Mouse (Mus musculus) stomach, embryonic 14.5 days (tissue): Measurements from ENCODE around the gene Cdk6. TPM values are rescaled to one million over a fixed set of nuclear protein-coding genes. Genes with fewer than 3 reads are reported as not detected.

Experiments used
- ATAC-seq: fragments of 200-750 bp; cut with Nextera tagmentation; 2 replicates; pipeline ENCODE4 v1.8.0; 2017; ENCODE audit warnings: low read depth, moderate TSS enrichment; ENCODE audit not compliant: insufficient number of reproducible peaks, insufficient read depth, low FRiP score
- H3K27ac ChIP-seq: fragments of 300-500 bp; sonication (generic); 2 replicates; pipeline ENCODE4 v1.5.1; 2014; ENCODE audit warnings: mild to moderate bottlenecking, low read length, moderate library complexity, mixed read lengths
- H3K27me3 ChIP-seq: fragments of 300-500 bp; sonication (generic); 2 replicates; pipeline ENCODE4 v1.6.1; 2014; ENCODE audit warnings: low read length, control low read depth, mixed read lengths; ENCODE audit not compliant: control insufficient read depth, insufficient read depth
- H3K36me3 ChIP-seq: fragments of 300-500 bp; sonication (generic); 2 replicates; pipeline ENCODE4 v1.6.1; 2014; ENCODE audit warnings: mild to moderate bottlenecking, control low read depth, low read length, moderate library complexity, mixed read lengths; ENCODE audit not compliant: control insufficient read depth, insufficient read depth
- H3K4me1 ChIP-seq: fragments of 300-500 bp; sonication (generic); 2 replicates; pipeline ENCODE4 v1.6.1; 2014; ENCODE audit warnings: low read length, control low read depth, mixed read lengths; ENCODE audit not compliant: control insufficient read depth, insufficient read depth
- H3K4me2 ChIP-seq: fragments of 300-500 bp; sonication (generic); replicated peaks from 2 replicates; pipeline ENCODE4 v1.6.1; 2014; ENCODE audit warnings: low read depth, low read length, control low read depth
- H3K4me3 ChIP-seq: fragments of 300-500 bp; sonication (generic); 2 replicates; pipeline ENCODE4 v1.5.1; 2014; ENCODE audit warnings: low read depth, low read length, control low read depth
- H3K9ac ChIP-seq: fragments of 300-500 bp; sonication (generic); replicated peaks from 2 replicates; pipeline ENCODE4 v1.6.1; 2014; ENCODE audit warnings: low read depth, mild to moderate bottlenecking, control low read depth, low read length, moderate library complexity, mixed read lengths
- H3K9me3 ChIP-seq: fragments of 300-500 bp; sonication (generic); 2 replicates; pipeline ENCODE4 v1.6.1; 2016; ENCODE audit warnings: low read depth, low read length, control low read depth; ENCODE audit not compliant: control insufficient read depth
- WGBS: fragments of 180-500 bp; shearing (Covaris S2); extraction: QIAGEN DNeasy Blood & Tissue Kit; methylation state at CpG from one replicate; pipeline ENCODE4 v1.1.7; 2014; 5-methylcytosine and 5-hydroxymethylcytosine counted together
- polyA plus RNA-seq: library from polyadenylated mRNA; unstranded; fragments of >200 nt; fragmentation: Nextera tagmentation; extraction: Ambion mirVana; gene quantifications from 2 replicates; pipeline ENCODE4 v1.2.1, GENCODE M21; 2014

Gene Cdk6
- polyA plus RNA-seq, 1 experiment from 2014 or later: 36.8 TPM

DNA sequence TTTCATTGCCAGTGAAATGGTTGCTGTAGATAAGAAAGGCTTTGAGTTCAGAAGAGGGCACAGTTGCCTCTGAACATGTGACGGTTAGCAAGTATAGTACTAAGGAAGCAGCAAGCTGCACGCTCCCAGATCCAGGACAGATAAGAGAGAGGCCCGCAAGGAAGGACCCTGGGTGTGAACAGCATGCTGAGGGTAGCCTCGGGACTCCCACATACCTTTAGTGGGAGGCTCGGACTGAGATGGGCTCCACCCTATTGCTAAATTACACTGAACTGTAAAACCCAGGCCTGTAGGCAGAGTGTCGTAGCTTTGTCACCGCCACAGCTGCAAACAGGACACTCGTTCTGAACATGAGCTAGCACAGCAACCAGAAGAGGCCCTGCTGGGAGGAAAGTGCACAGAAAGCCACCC, 173.6 kb downstream of the Cdk6 start:
- H3K4me3 ChIP-seq: no peak overlapping the region
- H3K36me3 ChIP-seq: no peaks in the 10 kb centered on the region
- H3K4me1 ChIP-seq: peaks cover 6% of the 10 kb centered on the region; the same call in 1 of the 2 replicates
- H3K27ac ChIP-seq: no peak overlapping the region
- H3K4me2 ChIP-seq: no peak overlapping the region
- no peaks in the 10 kb centered on the region for H3K27me3 ChIP-seq
- no peaks in the 10 kb centered on the region for H3K9me3 ChIP-seq
- H3K9ac ChIP-seq: no peak overlapping the region
- no peak for ATAC-seq
- 54% methylated on average over 8 of the region's 8 CpGs for WGBS

DNA sequence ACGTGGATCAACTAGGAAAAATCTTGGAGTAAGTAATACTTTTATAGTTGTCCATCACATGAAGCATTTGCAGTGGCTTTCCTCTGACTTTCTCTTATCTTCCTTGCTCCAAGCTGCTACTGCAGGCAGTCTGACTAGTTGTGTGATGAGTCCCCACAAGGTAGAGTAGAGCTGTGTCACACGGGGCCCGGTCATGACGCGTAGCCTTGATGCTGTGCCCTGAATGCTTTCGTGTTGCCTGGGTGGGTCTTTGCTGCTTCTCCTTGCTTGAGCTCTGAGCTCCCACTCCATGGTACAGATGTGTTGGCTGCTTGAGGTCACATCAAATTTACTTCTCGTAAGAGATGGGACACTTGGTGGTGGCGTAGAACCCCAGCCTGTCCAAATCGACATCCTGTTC, 174.2 kb downstream of the Cdk6 start:
- Histone ChIP-seq H3K9me3 (no peaks in the 10 kb centered on the region), H3K27ac (no peak overlapping the region), H3K4me3 (no peak overlapping the region), H3K4me1 (peaks cover 6% of the 10 kb centered on the region; the same call in 1 of the 2 replicates), H3K36me3 (peaks cover under 1% of the 10 kb centered on the region; the same call in 1 of the 2 replicates), H3K9ac (no peak overlapping the region), H3K27me3 (no peaks in the 10 kb centered on the region), H3K4me2 (no peak overlapping the region)
- WGBS: 93% methylated on average over 9 of the region's 9 CpGs
- ATAC-seq: no peak

DNA sequence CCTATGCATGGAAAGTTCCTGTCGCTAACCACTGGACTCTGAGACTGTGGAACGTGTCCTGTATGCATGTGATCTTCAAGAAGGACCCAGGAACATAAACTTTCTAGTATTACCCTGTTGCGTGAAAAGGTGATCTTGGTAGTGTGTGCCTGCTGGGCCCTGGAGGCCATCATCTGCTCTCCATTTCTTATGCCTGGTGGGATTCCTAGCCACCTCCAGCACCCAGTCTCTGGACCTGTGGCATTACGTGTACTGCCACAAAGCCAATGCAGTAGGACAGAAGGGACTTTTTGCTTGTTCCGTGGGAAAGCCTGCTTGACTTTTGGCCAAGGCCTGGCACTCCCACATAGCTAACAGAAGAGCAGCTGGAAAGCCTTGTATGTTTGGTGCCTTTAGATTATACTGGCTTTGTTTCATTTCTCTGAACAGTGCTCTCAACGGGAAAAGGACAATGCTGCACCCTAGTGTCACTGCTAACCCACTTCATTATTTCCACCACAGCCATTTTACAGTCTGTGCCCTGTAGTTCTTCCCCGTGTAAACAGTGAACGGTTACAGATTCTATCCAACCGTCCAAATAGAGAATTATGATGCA, 175.3 kb downstream of the Cdk6 start:
- peak; percentile 68; the same call in 1 of the 2 replicates for ATAC-seq
- H3K36me3 ChIP-seq: peaks cover 8% of the 10 kb centered on the region; the same call in 1 of the 2 replicates
- no peaks in the 10 kb centered on the region for H3K4me1 ChIP-seq
- no peak overlapping the region for H3K27ac ChIP-seq
- H3K27me3 ChIP-seq: no peaks in the 10 kb centered on the region
- no peaks in the 10 kb centered on the region for H3K9me3 ChIP-seq
- H3K9ac ChIP-seq: no peak overlapping the region
- WGBS: 51% methylated on average over 9 of the region's 9 CpGs
- no peak overlapping the region for H3K4me3 ChIP-seq
- H3K4me2 ChIP-seq: no peak overlapping the region

DNA sequence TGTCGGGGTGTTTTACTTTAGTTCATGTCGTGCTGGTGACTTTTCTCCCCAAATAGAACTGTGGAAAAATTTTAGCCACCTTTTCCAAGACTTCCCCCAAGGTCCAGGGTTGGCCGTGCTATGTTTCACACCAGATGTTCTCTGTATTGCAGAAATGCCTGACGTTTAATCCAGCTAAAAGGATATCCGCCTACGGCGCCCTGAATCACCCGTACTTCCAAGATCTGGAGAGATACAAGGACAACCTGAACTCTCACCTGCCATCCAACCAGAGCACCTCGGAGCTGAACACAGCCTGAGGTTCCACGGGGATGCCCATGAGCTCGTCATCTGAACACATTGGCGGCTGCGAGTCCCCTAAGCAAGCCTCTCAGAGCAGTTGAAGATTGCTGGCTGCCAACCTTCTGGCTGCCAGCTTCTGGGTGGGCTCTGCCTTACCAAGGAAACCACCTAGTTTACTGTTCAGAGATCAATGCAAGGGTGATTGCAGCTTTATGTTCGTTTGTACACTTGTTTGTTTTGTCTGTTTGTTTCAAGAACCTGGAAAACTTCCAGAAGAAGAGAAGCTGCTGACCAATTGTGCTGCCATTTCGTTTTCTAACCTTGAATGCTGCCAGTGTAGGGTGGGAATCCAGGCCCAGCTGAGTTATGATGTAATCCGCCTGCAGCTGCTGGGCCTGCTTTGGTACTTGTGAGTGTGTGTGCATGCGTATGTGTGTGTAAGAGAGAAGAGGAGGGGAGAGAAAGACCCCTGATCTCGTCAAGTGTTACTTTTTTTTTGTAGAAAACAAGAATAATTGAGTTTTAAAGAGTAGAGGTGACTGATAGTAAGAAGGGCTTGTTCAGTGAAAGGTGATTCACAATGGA, 179.4 kb downstream of the Cdk6 start:
- H3K9ac ChIP-seq: no peak overlapping the region
- no peak for ATAC-seq
- no peak overlapping the region for H3K4me3 ChIP-seq
- no peak overlapping the region for H3K27ac ChIP-seq
- H3K4me2 ChIP-seq: no peak overlapping the region
- H3K9me3 ChIP-seq: no peaks in the 10 kb centered on the region
- peaks cover 8% of the 10 kb centered on the region; the same call in 1 of the 2 replicates for H3K36me3 ChIP-seq
- H3K27me3 ChIP-seq: no peaks in the 10 kb centered on the region
- 77% methylated on average over 18 of the region's 18 CpGs for WGBS
- H3K4me1 ChIP-seq: no peaks in the 10 kb centered on the region

DNA sequence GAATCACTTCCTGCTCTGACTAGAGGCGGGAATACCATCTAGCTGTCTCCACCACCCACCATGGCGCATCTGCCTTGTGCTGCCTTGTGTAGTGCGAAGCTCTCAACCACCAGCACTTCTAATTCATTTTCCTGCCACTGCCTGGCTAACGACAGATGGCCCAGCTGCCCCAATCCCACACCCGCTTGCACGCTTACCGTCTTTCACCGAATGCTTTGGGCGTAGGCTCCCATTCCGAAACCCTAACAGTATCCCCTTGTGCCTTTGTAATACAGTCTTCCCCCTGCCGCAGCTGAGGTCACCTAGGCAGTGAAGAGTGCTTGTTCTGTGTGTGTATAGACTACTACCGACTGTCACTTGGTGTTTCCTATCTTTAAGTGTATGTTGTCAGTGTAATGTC, 180.5 kb downstream of the Cdk6 start:
- Histone ChIP-seq H3K9ac (no peak overlapping the region), H3K4me3 (no peak overlapping the region), H3K36me3 (peaks cover 8% of the 10 kb centered on the region; the same call in 1 of the 2 replicates), H3K4me1 (no peaks in the 10 kb centered on the region), H3K9me3 (no peaks in the 10 kb centered on the region), H3K4me2 (no peak overlapping the region), H3K27ac (no peak overlapping the region), H3K27me3 (no peaks in the 10 kb centered on the region)
- 90% methylated on average over 12 of the region's 12 CpGs for WGBS
- no peak for ATAC-seq

DNA sequence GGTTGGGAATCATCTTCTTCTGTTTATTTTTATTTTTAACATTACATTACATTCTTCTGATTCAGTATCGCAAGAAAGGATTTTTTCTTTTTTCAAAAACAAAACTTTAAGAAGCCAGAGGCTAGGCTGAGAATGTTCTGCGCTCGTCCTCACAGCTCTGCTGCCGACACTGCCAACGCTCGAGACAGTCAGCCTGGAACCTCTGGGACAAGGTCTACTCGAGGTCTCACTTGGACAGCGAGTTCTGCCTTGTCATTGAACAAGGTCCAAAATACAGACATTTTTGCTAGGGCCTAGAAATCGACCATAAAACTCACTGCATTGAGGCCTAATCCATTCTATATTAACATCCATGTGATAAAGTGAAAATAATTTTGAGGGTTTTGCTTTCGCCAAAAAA, 181.5 kb downstream of the Cdk6 start:
- no peak overlapping the region for H3K4me2 ChIP-seq

DNA sequence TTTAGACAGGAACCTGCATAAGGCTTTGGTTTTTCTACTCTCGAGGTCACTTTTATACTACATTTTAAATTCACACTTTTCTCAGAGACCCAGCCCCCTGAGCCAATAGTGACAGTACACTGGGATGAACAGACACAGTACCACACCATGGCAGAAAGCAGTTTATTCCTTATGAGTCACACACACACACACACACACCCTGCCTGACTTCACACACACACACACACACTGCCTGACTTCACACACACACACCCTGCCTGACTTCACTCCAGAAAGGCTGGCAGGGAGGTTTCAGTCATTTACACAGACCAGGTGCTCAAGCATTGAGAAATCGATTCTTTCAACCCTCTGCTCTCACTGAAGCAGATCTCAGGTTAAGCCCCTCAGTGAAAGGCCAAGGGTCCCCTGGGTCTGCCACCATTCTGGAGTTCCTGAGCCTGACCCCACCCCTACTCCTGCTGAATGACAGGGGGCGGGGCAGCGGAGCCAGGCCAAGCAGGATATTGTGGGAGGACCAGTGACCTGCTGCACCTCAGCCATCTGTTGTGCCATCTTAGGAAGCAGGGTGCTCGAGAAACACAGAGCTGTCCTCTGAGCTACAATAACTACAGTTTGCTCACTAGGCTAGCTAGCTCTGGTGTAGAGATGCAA, 185.9 kb downstream of the Cdk6 start:
- Histone ChIP-seq H3K4me2 (no peak overlapping the region), H3K27ac (no peak overlapping the region; the same call in 1 of the 2 replicates), H3K36me3 (no peaks in the 10 kb centered on the region; the same call in 1 of the 2 replicates), H3K9ac (no peak overlapping the region), H3K4me1 (no peaks in the 10 kb centered on the region), H3K9me3 (no peaks in the 10 kb centered on the region), H3K27me3 (no peaks in the 10 kb centered on the region), H3K4me3 (no peak overlapping the region)
- WGBS: 34% methylated on average over 5 of the region's 5 CpGs
- 0 out of 2 replicates have a peak, but pooled peaks have one; percentile 61 for ATAC-seq

More for the DNA sequence above, 181.5 kb downstream of the Cdk6 start:
- H3K27ac ChIP-seq: no peak overlapping the region
- H3K27me3 ChIP-seq: no peaks in the 10 kb centered on the region
- 91% methylated on average over 10 of the region's 10 CpGs for WGBS
- H3K4me1 ChIP-seq: no peaks in the 10 kb centered on the region
- ATAC-seq: no peak
- peaks cover 8% of the 10 kb centered on the region; the same call in 1 of the 2 replicates for H3K36me3 ChIP-seq
- H3K9me3 ChIP-seq: no peaks in the 10 kb centered on the region
- H3K4me3 ChIP-seq: no peak overlapping the region
- no peak overlapping the region for H3K9ac ChIP-seq

DNA sequence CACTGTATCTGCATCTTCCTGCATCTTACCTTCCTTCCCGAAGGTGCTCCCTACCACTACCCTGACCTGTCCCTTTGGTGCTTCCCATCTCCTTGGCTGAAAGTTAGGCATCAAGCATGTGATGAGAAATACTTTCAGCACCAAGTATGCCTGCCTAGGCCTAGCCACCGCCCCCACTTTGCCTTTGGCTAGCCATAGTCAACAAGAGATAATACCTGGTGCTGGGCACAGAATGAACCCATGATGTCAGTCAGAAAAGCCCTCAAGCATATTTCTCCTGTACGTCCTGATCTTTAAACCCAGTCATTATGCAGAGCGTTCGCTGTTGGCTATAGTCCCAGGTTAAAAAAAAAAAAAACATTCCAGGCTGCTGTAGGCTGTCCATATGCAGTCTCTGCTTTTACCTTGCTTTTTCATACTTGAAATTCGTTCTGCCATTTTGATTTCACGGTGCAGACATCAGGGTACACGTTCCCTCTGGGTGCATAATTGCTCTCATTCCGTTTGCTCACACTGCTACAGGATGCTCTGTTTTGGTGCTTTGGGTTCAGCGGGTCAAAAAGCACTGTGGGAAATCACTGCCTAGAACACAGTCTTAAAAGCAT, 188.4 kb downstream of the Cdk6 start:
- WGBS: 73% methylated on average over 10 of the region's 10 CpGs
- H3K27me3 ChIP-seq: no peaks in the 10 kb centered on the region
- no peak overlapping the region for H3K27ac ChIP-seq
- ATAC-seq: no peak
- H3K4me3 ChIP-seq: no peak overlapping the region
- no peak overlapping the region for H3K4me2 ChIP-seq
- H3K4me1 ChIP-seq: no peaks in the 10 kb centered on the region
- no peaks in the 10 kb centered on the region for H3K36me3 ChIP-seq
- no peak overlapping the region for H3K9ac ChIP-seq
- H3K9me3 ChIP-seq: no peaks in the 10 kb centered on the region
